Mouse (Mus musculus) testis, adult 2 months (tissue): ENCODE measurements around the gene Tas2r117.

Source experiments
- CTCF ChIP-seq: fragments of 200-500 bp; IDR thresholded peaks from 2 replicates; pipeline ENCODE4 v1.5.1; 2012; ENCODE audit warnings: low read depth, mild to moderate bottlenecking, inconsistent platforms, low read length, moderate library complexity; ENCODE audit not compliant: control insufficient read depth, insufficient read depth, insufficient replicate concordance
- POLR2A ChIP-seq: fragments of 200-500 bp; IDR thresholded peaks from 2 replicates; pipeline ENCODE4 v1.6.1; 2012; ENCODE audit warnings: low read depth, mild to moderate bottlenecking, inconsistent platforms, low read length, moderate library complexity; ENCODE audit not compliant: control insufficient read depth

GRCm38 (mm10) chr6:132846842-132847241 lies 44.2 kb downstream of the Tas2r117 start, which contains the start of gene Tas2r123:
- TF ChIP-seq CTCF (no peak), POLR2A (no peak)
